Comparison of ENCODE assay signal across 9 mouse cellular contexts in the genomic region with DNA sequence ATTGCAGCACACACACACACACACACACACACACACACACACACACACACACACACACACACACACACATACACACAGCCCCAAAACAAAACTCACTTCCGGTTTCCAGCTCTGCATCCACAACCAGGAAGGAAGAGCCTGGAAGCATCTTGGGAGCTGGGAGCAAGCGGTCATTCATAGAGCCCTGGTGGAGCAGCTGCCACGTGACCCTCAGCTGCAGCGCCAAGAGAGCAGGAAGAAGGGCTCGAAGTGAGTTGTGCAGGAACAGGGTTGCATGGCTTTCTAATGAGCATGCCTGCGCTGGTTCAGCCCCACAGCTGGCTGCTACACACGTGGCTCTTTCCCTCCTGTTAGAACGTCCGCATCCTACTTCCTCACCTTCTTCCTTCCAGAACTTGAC. TPM values are rescaled to one million over a fixed set of nuclear protein-coding genes. Genes with fewer than 3 reads are reported as not detected.
DNase-seq lines count a peak whose midpoint lies in the region; ATAC-seq lines count a peak whose summit lies in the region.
"Had no signal": no experiment of that assay in that cellular context is flagged by ENCODE, and none has a peak within 500 bp of the region (broad histone marks: within the 10 kb centered on the region; RNA-seq: fewer than 3 reads in every experiment).

No protein-coding gene starts in this region.

- ATAC-seq in midbrain, embryonic 14.5 days (ENCODE audit: low FRiP score, low TSS enrichment) = no peak
- ATAC-seq in midbrain, embryonic 15.5 days (replicated peaks) = no peak
- ATAC-seq in liver, embryonic 12.5 days = no peak
- ATAC-seq: Patski had no signal

- H3K9me3 ChIP-seq in midbrain, embryonic 14.5 days (ENCODE audit: control insufficient read depth, low read length) = no peaks in the 10 kb centered on the region
- H3K9me3 ChIP-seq in midbrain, embryonic 15.5 days = no peaks in the 10 kb centered on the region
- no peaks in the 10 kb centered on the region for H3K9me3 ChIP-seq in heart, embryonic 10.5 days
- H3K9me3 ChIP-seq in liver, embryonic 12.5 days (replicated peaks) = no peaks in the 10 kb centered on the region

- no peak overlapping the region for H3K4me2 ChIP-seq in midbrain, embryonic 14.5 days (ENCODE audit: low read length)
- no peak overlapping the region for H3K4me2 ChIP-seq in midbrain, embryonic 15.5 days
- H3K4me2 ChIP-seq in liver, embryonic 12.5 days = no peak overlapping the region

- 63% methylated on average over 9 of the region's 9 CpGs for WGBS in midbrain, embryonic 14.5 days
- WGBS in midbrain, embryonic 15.5 days = 70% methylated on average over 9 of the region's 9 CpGs
- 55% methylated on average over 9 of the region's 9 CpGs for WGBS in heart, embryonic 10.5 days
- WGBS in liver, embryonic 12.5 days (ENCODE audit: insufficient replicate concordance) = 49% methylated on average over 9 of the region's 9 CpGs

- H3K9ac ChIP-seq in midbrain, embryonic 14.5 days (replicated peaks; ENCODE audit: low read length) = no peak overlapping the region
- no peak overlapping the region for H3K9ac ChIP-seq in midbrain, embryonic 15.5 days
- no peak overlapping the region for H3K9ac ChIP-seq in liver, embryonic 12.5 days

- no peak overlapping the region for H3K27ac ChIP-seq in midbrain, embryonic 14.5 days (replicated peaks; ENCODE audit: low read depth, low read length)
- H3K27ac ChIP-seq in midbrain, embryonic 15.5 days = no peak overlapping the region
- peak overlapping the region; percentile 5; the same call in 1 of the 2 replicates for H3K27ac ChIP-seq in heart, embryonic 10.5 days
- no peak overlapping the region for H3K27ac ChIP-seq in liver, embryonic 12.5 days

- H3K4me1 ChIP-seq in midbrain, embryonic 14.5 days (ENCODE audit: control insufficient read depth, insufficient read depth, low read length) = peaks cover 13% of the 10 kb centered on the region; the same call in 1 of the 2 replicates
- peaks cover 24% of the 10 kb centered on the region for H3K4me1 ChIP-seq in midbrain, embryonic 15.5 days
- peaks cover 62% of the 10 kb centered on the region for H3K4me1 ChIP-seq in heart, embryonic 10.5 days
- peaks cover 78% of the 10 kb centered on the region for H3K4me1 ChIP-seq in liver, embryonic 12.5 days

- H3K36me3 ChIP-seq in midbrain, embryonic 14.5 days (ENCODE audit: control insufficient read depth, insufficient read depth, low read length) = no peaks in the 10 kb centered on the region
- no peaks in the 10 kb centered on the region for H3K36me3 ChIP-seq in midbrain, embryonic 15.5 days (replicated peaks)
- H3K36me3 ChIP-seq in heart, embryonic 10.5 days = no peaks in the 10 kb centered on the region
- H3K36me3 ChIP-seq in liver, embryonic 12.5 days = no peaks in the 10 kb centered on the region

- no peak overlapping the region for H3K4me3 ChIP-seq in midbrain, embryonic 14.5 days (replicated peaks; ENCODE audit: low read depth, low read length)
- H3K4me3 ChIP-seq in midbrain, embryonic 15.5 days = no peak overlapping the region
- H3K4me3 ChIP-seq in heart, embryonic 10.5 days = no peak overlapping the region
- H3K4me3 ChIP-seq in liver, embryonic 12.5 days = no peak overlapping the region

- peak; percentile 29 for DNase-seq in midbrain, embryonic 14.5 days
- no peak for DNase-seq in heart, embryonic 10.5 days (ENCODE audit: low spot score)
- DNase-seq in kidney, postnatal 14 days = peak; percentile 77
- peak; percentile 60 for DNase-seq in thymus, postnatal 14 days
- no peak for DNase-seq in left cerebral cortex, adult 9 months (ENCODE audit: low spot score in 2 of 2)
- no peak for DNase-seq in urinary bladder, postnatal 4 days (ENCODE audit: low spot score in 2 of 2)

- no peaks in the 10 kb centered on the region for H3K27me3 ChIP-seq in midbrain, embryonic 14.5 days (ENCODE audit: control insufficient read depth, insufficient read depth, low read length)
- no peaks in the 10 kb centered on the region; the same call in 1 of the 2 replicates for H3K27me3 ChIP-seq in midbrain, embryonic 15.5 days (replicated peaks)
- H3K27me3 ChIP-seq in heart, embryonic 10.5 days (ENCODE audit: insufficient read depth, poor library complexity, severe bottlenecking) = no peaks in the 10 kb centered on the region
- H3K27me3 ChIP-seq in liver, embryonic 12.5 days (replicated peaks) = no peaks in the 10 kb centered on the region
- H3K27me3 ChIP-seq: Patski had no signal

RNA-seq across cellular contexts. Expression of gene Gm42791, which starts 25.3 kb away (rescaled TPM):
- polyA plus RNA-seq in midbrain, embryonic 14.5 days (2014; fragmentation: Nextera tagmentation; extraction: Ambion mirVana) = not detected in 2 replicates
- 6.5 and 8.6 TPM in 2 replicates for polyA plus RNA-seq in midbrain, embryonic 15.5 days (2015; fragmentation: Nextera tagmentation; extraction: Ambion mirVana)
- polyA plus RNA-seq in heart, embryonic 10.5 days (2016; fragmentation: Nextera tagmentation; extraction: Ambion mirVana) = 0.57 and 2.6 TPM in 2 replicates
- 0.51 and 1.7 TPM in 2 replicates for polyA plus RNA-seq in liver, embryonic 12.5 days (2016; fragmentation: Nextera tagmentation; extraction: Ambion mirVana)
- polyA plus RNA-seq: Patski had no signal

RNA-seq across cellular contexts. Expression of gene Katnal1, which starts 40.5 kb away (rescaled TPM):
- 30.9 and 42.8 TPM in 2 replicates for polyA plus RNA-seq in midbrain, embryonic 14.5 days (2014; fragmentation: Nextera tagmentation; extraction: Ambion mirVana)
- polyA plus RNA-seq in midbrain, embryonic 15.5 days (2015; fragmentation: Nextera tagmentation; extraction: Ambion mirVana) = 33.4 and 42.7 TPM in 2 replicates
- 17.5 and 19.5 TPM in 2 replicates for polyA plus RNA-seq in heart, embryonic 10.5 days (2016; fragmentation: Nextera tagmentation; extraction: Ambion mirVana)
- polyA plus RNA-seq in liver, embryonic 12.5 days (2016; fragmentation: Nextera tagmentation; extraction: Ambion mirVana) = 18.3 and 18.9 TPM in 2 replicates

Comparison
In these comparisons a context has a peak if more than half of its experiments do, and no peak if none do; other contexts are left out.
1. DNase-seq: peak in midbrain, embryonic 14.5 days (single experiment), kidney, postnatal 14 days (single experiment) and thymus, postnatal 14 days (single experiment); none in heart, embryonic 10.5 days (single experiment), left cerebral cortex, adult 9 months (0 of 2) and urinary bladder, postnatal 4 days (0 of 2).